Mouse (Mus musculus): Measurements from ENCODE around the gene Adam15.

The Adam15 gene

GRCm38 (mm10) chr3:89349869-89350501, at the start of gene Adam15:
TSS of gene Adam15 (minus strand) at chr3:89349996.
- peak; percentile 95 for DNase-seq (ENCODE audit: low spot score)

- DNase-seq (ENCODE audit: low spot score) = no peak
These were observed 46.8 kb upstream of the Adam15 start for GRCm38 (mm10) chr3:89396654-89397005.

GRCm38 (mm10) chr3:89395806-89396653, 46.2 kb upstream of the Adam15 start:
- DNase-seq (ENCODE audit: low spot score) = peak; percentile 79

GRCm38 (mm10) chr3:89395419-89395805, 45.6 kb upstream of the Adam15 start:
- DNase-seq (ENCODE audit: low spot score) = no peak

- DNase-seq (ENCODE audit: low spot score) = peak; percentile 91
These were observed 45.1 kb upstream of the Adam15 start for GRCm38 (mm10) chr3:89394894-89395256.

GRCm38 (mm10) chr3:89394006-89394893, 44.5 kb upstream of the Adam15 start, which contains the start of gene Zbtb7b:
TSS of gene Zbtb7b (minus strand) at chr3:89394776.
- DNase-seq (ENCODE audit: low spot score) = peak; percentile 93

GRCm38 (mm10) chr3:89393605-89394004, 43.8 kb upstream of the Adam15 start:
- peak; percentile 99 for DNase-seq (ENCODE audit: low spot score)

- DNase-seq (ENCODE audit: low spot score) = peak; percentile 67
These were observed 43.1 kb upstream of the Adam15 start for GRCm38 (mm10) chr3:89392871-89393311.

- peak; percentile 67 for DNase-seq (ENCODE audit: low spot score)
These were observed 42.1 kb upstream of the Adam15 start for GRCm38 (mm10) chr3:89391663-89392511.

GRCm38 (mm10) chr3:89390699-89391662, 41.2 kb upstream of the Adam15 start:
- peak; percentile 69 for DNase-seq (ENCODE audit: low spot score)

- DNase-seq (ENCODE audit: low spot score) = no peak
These were observed 40.3 kb upstream of the Adam15 start for GRCm38 (mm10) chr3:89390111-89390515.

GRCm38 (mm10) chr3:89388901-89389740, 39.3 kb upstream of the Adam15 start:
- DNase-seq (ENCODE audit: low spot score) = no peak

GRCm38 (mm10) chr3:89388134-89388881, 38.5 kb upstream of the Adam15 start:
- peak; percentile 69 for DNase-seq (ENCODE audit: low spot score)

- DNase-seq (ENCODE audit: low spot score) = no peak
These were observed 37.8 kb upstream of the Adam15 start for GRCm38 (mm10) chr3:89387632-89388031.

- no peak for DNase-seq (ENCODE audit: low spot score)
These were observed 36.9 kb upstream of the Adam15 start for GRCm38 (mm10) chr3:89386438-89387420.

GRCm38 (mm10) chr3:89385451-89385850, 35.7 kb upstream of the Adam15 start:
- DNase-seq (ENCODE audit: low spot score) = no peak
